In the genomic region with DNA sequence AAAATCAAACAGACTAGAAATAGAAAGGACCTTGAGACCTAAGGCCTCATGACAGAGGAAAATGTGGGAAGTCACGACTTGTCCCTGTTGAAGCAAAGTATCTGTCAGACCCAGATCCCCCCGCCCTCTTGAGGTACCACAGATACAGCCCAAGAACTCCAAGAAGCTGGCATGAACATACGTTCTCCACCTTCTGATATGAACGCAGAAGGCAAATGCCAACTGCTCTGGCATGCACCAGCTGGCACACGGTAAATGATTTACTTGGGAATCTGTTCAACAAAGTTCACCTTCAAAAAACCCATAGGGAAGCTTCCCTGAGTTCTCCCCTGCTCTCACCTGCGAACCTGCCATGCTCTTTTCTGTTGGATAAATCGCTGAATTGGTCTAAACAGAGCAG, we compare ENCODE assay signal across 27 mouse cellular contexts. TPM values are rescaled to one million over a fixed set of nuclear protein-coding genes. Genes with fewer than 3 reads are reported as not detected.
DNase-seq lines count a peak whose midpoint lies in the region; ATAC-seq and TF ChIP-seq lines count a peak whose summit lies in the region.
"Had no signal": no experiment of that assay in that cellular context is flagged by ENCODE, and none has a peak within 500 bp of the region (broad histone marks: within the 10 kb centered on the region; RNA-seq: fewer than 3 reads in every experiment).

No protein-coding gene starts in this region.

- H3K9ac ChIP-seq in kidney, embryonic 15.5 days = no peak overlapping the region
- H3K9ac ChIP-seq in forebrain, embryonic 12.5 days = no peak overlapping the region
- H3K9ac ChIP-seq: forebrain, postnatal 0 days; hindbrain, embryonic 15.5 days; lung, embryonic 15.5 days; neural tube, embryonic 13.5 days had no signal

- H3K4me2 ChIP-seq in kidney, embryonic 15.5 days = no peak overlapping the region
- H3K4me2 ChIP-seq in forebrain, embryonic 12.5 days = no peak overlapping the region
- H3K4me2 ChIP-seq: heart, embryonic 11.5 days; hindbrain, embryonic 15.5 days; lung, embryonic 15.5 days; neural tube, embryonic 13.5 days had no signal

- TF ChIP-seq CTCF in kidney, adult 2 months (conservative IDR thresholded peaks at IDR 0.05; ENCODE audit: insufficient read depth, insufficient read length, low read depth, low read length) = no peak

- H3K9me3 ChIP-seq in kidney, embryonic 15.5 days (replicated peaks) = no peaks in the 10 kb centered on the region
- no peaks in the 10 kb centered on the region for H3K9me3 ChIP-seq in forebrain, embryonic 12.5 days
- H3K9me3 ChIP-seq: hindbrain, embryonic 15.5 days; lung, embryonic 15.5 days; midbrain, embryonic 10.5 days; neural tube, embryonic 13.5 days had no signal

- no peaks in the 10 kb centered on the region; the same call in 1 of the 2 replicates for H3K36me3 ChIP-seq in kidney, adult 2 months (ENCODE audit: control insufficient read depth, insufficient read depth, low read length)
- no peaks in the 10 kb centered on the region for H3K36me3 ChIP-seq in kidney, embryonic 15.5 days
- H3K36me3 ChIP-seq in forebrain, embryonic 12.5 days (replicated peaks) = no peaks in the 10 kb centered on the region
- H3K36me3 ChIP-seq: hindbrain, embryonic 15.5 days; lung, embryonic 15.5 days; midbrain, embryonic 10.5 days; neural tube, embryonic 13.5 days had no signal

- H3K4me3 ChIP-seq in kidney, adult 2 months (ENCODE audit: insufficient read depth, low read depth, low read length) = no peak overlapping the region
- no peak overlapping the region for H3K4me3 ChIP-seq in kidney, embryonic 15.5 days (replicated peaks)
- no peak overlapping the region for H3K4me3 ChIP-seq in forebrain, embryonic 12.5 days (replicated peaks)
- H3K4me3 ChIP-seq: erythroblast, embryonic 14.5 days; hindbrain, embryonic 15.5 days; lung, embryonic 15.5 days; midbrain, embryonic 10.5 days; myocyte; neural tube, embryonic 13.5 days had no signal

- WGBS in kidney, adult 2 months = 31% methylated on average over 7 of the region's 7 CpGs
- WGBS in kidney, embryonic 15.5 days = 84% methylated on average over 7 of the region's 7 CpGs
- WGBS in forebrain, embryonic 12.5 days = 89% methylated on average over 7 of the region's 7 CpGs

- no peaks in the 10 kb centered on the region for H3K27me3 ChIP-seq in kidney, adult 2 months (replicated peaks; ENCODE audit: control insufficient read depth, insufficient read depth, low read length)
- H3K27me3 ChIP-seq in kidney, embryonic 15.5 days = no peaks in the 10 kb centered on the region
- H3K27me3 ChIP-seq in forebrain, embryonic 12.5 days = no peaks in the 10 kb centered on the region
- H3K27me3 ChIP-seq: hindbrain, embryonic 15.5 days; lung, embryonic 15.5 days; neural tube, embryonic 13.5 days had no signal

- H3K27ac ChIP-seq in kidney, adult 2 months (ENCODE audit: insufficient read depth, low read depth, low read length) = peak overlapping the region; percentile 86
- 0 out of 2 replicates have a peak overlapping the region, but pooled peaks have one; percentile 30 for H3K27ac ChIP-seq in kidney, embryonic 15.5 days
- H3K27ac ChIP-seq in forebrain, embryonic 12.5 days = no peak overlapping the region
- H3K27ac ChIP-seq: hindbrain, embryonic 15.5 days; lung, embryonic 15.5 days; midbrain, embryonic 10.5 days; neural tube, embryonic 13.5 days had no signal

- ATAC-seq in kidney, embryonic 15.5 days (replicated peaks; ENCODE audit: low FRiP score) = no peak
- no peak for ATAC-seq in forebrain, embryonic 12.5 days (ENCODE audit: low FRiP score)
- ATAC-seq: activated CD4-positive, CD25-positive, alpha-beta regulatory T cell, adult 4 months; midbrain, embryonic 16.5 days had no signal

- TF ChIP-seq POLR2A in kidney, adult 2 months (IDR thresholded peaks at IDR 0.05; ENCODE audit: low read depth, low read length) = no peak

- peak; percentile 20 for DNase-seq in layer of hippocampus, adult 11-12 months (ENCODE audit: low spot score)
- no peak for DNase-seq in layer of hippocampus, adult 18-20 months (ENCODE audit: low spot score in 2 of 2)
- peak; percentile 91 for DNase-seq in kidney, adult 2 months
- DNase-seq in kidney, postnatal 25 days = peak; percentile 59 to 80
- no peak for DNase-seq in neural tube, embryonic 10.5 days (ENCODE audit: extremely low spot score, low spot score)
- DNase-seq: adrenal gland, adult 8-10 months; B cell, adult 2 months; cerebellum, adult 8-10 months; forebrain, postnatal 0 days; gastrocnemius, postnatal 10 days; liver; thymus, adult 2 months; thymus, postnatal 36 days had no signal

- H3K4me1 ChIP-seq in kidney, adult 2 months (ENCODE audit: control insufficient read depth, insufficient read depth, low read length) = peaks cover 53% of the 10 kb centered on the region
- H3K4me1 ChIP-seq in kidney, embryonic 15.5 days = peaks cover 8% of the 10 kb centered on the region; the same call in 1 of the 2 replicates
- H3K4me1 ChIP-seq in forebrain, embryonic 12.5 days = no peaks in the 10 kb centered on the region
- H3K4me1 ChIP-seq: hindbrain, embryonic 15.5 days; midbrain, embryonic 10.5 days; neural tube, embryonic 13.5 days had no signal

RNA-seq across cellular contexts. Expression of gene Col4a3, which starts 19.1 kb away (rescaled TPM):
- under 1 TPM; 0.22 to 0.30 TPM for total RNA-seq in layer of hippocampus, adult 18-20 months (2021)
- 57.7 and 78.6 TPM in 2 replicates for polyA plus RNA-seq in kidney, adult 2 months (2012; rRNA removed)
- 2.6 and 2.8 TPM in 2 replicates for polyA plus RNA-seq in kidney, embryonic 15.5 days (2015; fragmentation: Nextera tagmentation; extraction: Ambion mirVana)
- 0.12 and 0.23 TPM in 2 replicates for polyA plus RNA-seq in forebrain, embryonic 12.5 days (2016; fragmentation: Nextera tagmentation; extraction: Ambion mirVana)
- total RNA-seq: common myeloid progenitor, adult 5-6 weeks; hematopoietic stem cell, adult 5-6 weeks; megakaryocyte progenitor cell, adult 5-6 weeks had no signal

RNA-seq across cellular contexts. Expression of gene Col4a4, which starts 19.2 kb away (rescaled TPM):
- 1 to 10 TPM in 1 of 2 experiments, under 1 TPM in 1; 0.52 to 1.0 TPM for total RNA-seq in layer of hippocampus, adult 18-20 months (2021)
- 29.4 and 32.7 TPM in 2 replicates for polyA plus RNA-seq in kidney, adult 2 months (2012; rRNA removed)
- 3.4 and 3.8 TPM in 2 replicates for polyA plus RNA-seq in kidney, embryonic 15.5 days (2015; fragmentation: Nextera tagmentation; extraction: Ambion mirVana)
- polyA plus RNA-seq in forebrain, embryonic 12.5 days (2016; fragmentation: Nextera tagmentation; extraction: Ambion mirVana) = 0.12 and 0.17 TPM in 2 replicates
- total RNA-seq: hematopoietic stem cell, adult 5-6 weeks had no signal
- polyA plus RNA-seq: erythroblast, embryonic 14.5 days had no signal

Comparison
In these comparisons a context has a peak if more than half of its experiments do, and no peak if none do; other contexts are left out.
1. DNase-seq: peak in layer of hippocampus, adult 11-12 months (single experiment), kidney, adult 2 months (single experiment) and kidney, postnatal 25 days (2 of 2); none in layer of hippocampus, adult 18-20 months (0 of 2) and neural tube, embryonic 10.5 days (single experiment).
2. RNA of gene Col4a3, which starts 19.1 kb away (polyA plus RNA-seq): 57.7 to 78.6 TPM in kidney, adult 2 months; 2.6 to 2.8 TPM in kidney, embryonic 15.5 days and 0.12 to 0.23 TPM in forebrain, embryonic 12.5 days; every median in the first group is over 10 times any median in the second.